Mouse (Mus musculus) ES-Bruce4 (cell line): Measurements from ENCODE around the gene Eri3. TPM values are rescaled to one million over a fixed set of nuclear protein-coding genes. Genes with fewer than 3 reads are reported as not detected.

Experiments
- H3K27ac ChIP-seq: 2 replicates; pipeline ENCODE4 v1.5.1; 2012; ENCODE audit warnings: low read length, inconsistent platforms; ENCODE audit not compliant: insufficient read depth
- H3K27me3 ChIP-seq: 2 replicates; pipeline ENCODE4 v1.6.1; 2012; ENCODE audit warnings: mild to moderate bottlenecking, low read length, inconsistent platforms; ENCODE audit not compliant: control insufficient read depth, poor library complexity, insufficient read depth, severe bottlenecking
- H3K36me3 ChIP-seq: 2 replicates; pipeline ENCODE4 v1.6.1; 2012; ENCODE audit warnings: inconsistent platforms, mild to moderate bottlenecking, low read length, moderate library complexity; ENCODE audit not compliant: control insufficient read depth, poor library complexity, insufficient read depth, severe bottlenecking
- H3K4me1 ChIP-seq: one replicate; pipeline ENCODE4 v1.8.1; 2011; ENCODE audit warnings: low read length; ENCODE audit not compliant: control insufficient read depth, insufficient read depth
- H3K4me3 ChIP-seq: 2 replicates; pipeline ENCODE4 v1.5.1; 2011; ENCODE audit warnings: low read depth, mild to moderate bottlenecking, low read length
- H3K9ac ChIP-seq: 2 replicates; pipeline ENCODE4 v1.6.1; 2012; ENCODE audit warnings: low read depth, mild to moderate bottlenecking, inconsistent platforms; ENCODE audit not compliant: poor library complexity, severe bottlenecking
- H3K9me3 ChIP-seq: replicated peaks from 2 replicates; pipeline ENCODE4 v1.6.1; 2012; ENCODE audit warnings: mild to moderate bottlenecking, low read length, inconsistent platforms; ENCODE audit not compliant: control insufficient read depth, poor library complexity, insufficient read depth, severe bottlenecking
- CTCF ChIP-seq: IDR thresholded peaks from one replicate; pipeline ENCODE4 v1.8.1; 2011; ENCODE audit warnings: low read depth, low read length
- EP300 ChIP-seq: IDR thresholded peaks from 2 replicates; pipeline ENCODE4 v1.6.1; 2011; ENCODE audit warnings: low read depth, low read length; ENCODE audit not compliant: insufficient read depth
- POLR2A ChIP-seq: IDR thresholded peaks from one replicate; pipeline ENCODE4 v1.8.1; 2011; ENCODE audit warnings: low read length; ENCODE audit not compliant: insufficient read depth
- polyA plus RNA-seq: library from polyadenylated mRNA; stranded (reverse); fragments of >200 nt; gene quantifications from 2 replicates; pipeline ENCODE4 v1.2.4, GENCODE M21; 2011; ENCODE audit warnings: low read depth; ENCODE audit not compliant: missing spikeins, insufficient read depth, insufficient read length

The Eri3 gene
- 67.1 and 68.0 TPM in 2 replicates for polyA plus RNA-seq

GRCm38 (mm10) chr4:117550140-117550851 is at the start of gene Eri3:
Gene Eri3, plus strand, starts transcription at chr4:117550365.
- H3K9ac ChIP-seq = peak within 1 kb of the TSS; percentile 66
- H3K4me1 ChIP-seq = no peaks in the 10 kb centered on the region
- no peak within 1 kb of the TSS for H3K27ac ChIP-seq
- no peaks in the 10 kb centered on the region for H3K36me3 ChIP-seq
- TF ChIP-seq EP300 = no peak
- TF ChIP-seq POLR2A = no peak
- no peak for TF ChIP-seq CTCF
- peak within 1 kb of the TSS; percentile 59 for H3K4me3 ChIP-seq
- H3K9me3 ChIP-seq = no peaks in the 10 kb centered on the region
- H3K27me3 ChIP-seq = no peaks in the 10 kb centered on the region

- H3K27ac ChIP-seq = no peak overlapping the region
- no peaks in the 10 kb centered on the region; the same call in 1 of the 2 replicates for H3K27me3 ChIP-seq
- no peaks in the 10 kb centered on the region for H3K9me3 ChIP-seq
- H3K36me3 ChIP-seq = no peaks in the 10 kb centered on the region
- TF ChIP-seq POLR2A = no peak
- no peak for TF ChIP-seq CTCF
- no peak for TF ChIP-seq EP300
- no peak overlapping the region for H3K4me3 ChIP-seq
- no peaks in the 10 kb centered on the region for H3K4me1 ChIP-seq
- H3K9ac ChIP-seq = no peak overlapping the region
Observed at GRCm38 (mm10) chr4:117518246-117518645, 31.9 kb upstream of the Eri3 start.

- no peaks in the 10 kb centered on the region for H3K4me1 ChIP-seq
Observed at GRCm38 (mm10) chr4:117521350-117521749, 28.8 kb upstream of the Eri3 start.

GRCm38 (mm10) chr4:117525990-117526389 is 24.2 kb upstream of the Eri3 start:
- Histone ChIP-seq H3K27ac (no peak overlapping the region), H3K36me3 (no peaks in the 10 kb centered on the region), H3K4me3 (no peak overlapping the region), H3K4me1 (no peaks in the 10 kb centered on the region), H3K9ac (no peak overlapping the region), H3K27me3 (no peaks in the 10 kb centered on the region), H3K9me3 (no peaks in the 10 kb centered on the region)
- no peak for TF ChIP-seq CTCF
- TF ChIP-seq POLR2A = no peak
- no peak for TF ChIP-seq EP300

More at GRCm38 (mm10) chr4:117521350-117521749, 28.8 kb upstream of the Eri3 start:
- TF ChIP-seq POLR2A = no peak
- TF ChIP-seq EP300 = no peak
- peak; percentile 6 for TF ChIP-seq CTCF
- Histone ChIP-seq H3K27ac (no peak overlapping the region), H3K9ac (no peak overlapping the region), H3K27me3 (no peaks in the 10 kb centered on the region; the same call in 1 of the 2 replicates), H3K4me3 (no peak overlapping the region), H3K9me3 (no peaks in the 10 kb centered on the region), H3K36me3 (no peaks in the 10 kb centered on the region)

- Histone ChIP-seq H3K9ac (no peak overlapping the region), H3K27ac (no peak overlapping the region), H3K4me3 (no peak overlapping the region), H3K36me3 (no peaks in the 10 kb centered on the region), H3K4me1 (no peaks in the 10 kb centered on the region), H3K9me3 (no peaks in the 10 kb centered on the region), H3K27me3 (no peaks in the 10 kb centered on the region; the same call in 1 of the 2 replicates)
- TF ChIP-seq CTCF = no peak
- no peak for TF ChIP-seq POLR2A
- TF ChIP-seq EP300 = no peak
Observed at GRCm38 (mm10) chr4:117527116-117527899, 22.9 kb upstream of the Eri3 start.

GRCm38 (mm10) chr4:117527952-117528351 is 22.2 kb upstream of the Eri3 start:
- H3K4me1 ChIP-seq = no peaks in the 10 kb centered on the region
- no peak overlapping the region for H3K27ac ChIP-seq
- no peaks in the 10 kb centered on the region for H3K36me3 ChIP-seq
- no peak for TF ChIP-seq EP300
- TF ChIP-seq CTCF = peak; percentile 82
- no peak for TF ChIP-seq POLR2A
- H3K9me3 ChIP-seq = no peaks in the 10 kb centered on the region
- H3K27me3 ChIP-seq = no peaks in the 10 kb centered on the region; the same call in 1 of the 2 replicates
- no peak overlapping the region for H3K9ac ChIP-seq
- no peak overlapping the region for H3K4me3 ChIP-seq
